ENCODE assay signal across 32 mouse cellular contexts in genomic region chr6:117195270-117195669, GRCm38 (mm10).
"Had no signal": no experiment of that assay in that cellular context is flagged by ENCODE, and none has a peak within 500 bp of the region (broad histone marks: within the 10 kb centered on the region; RNA-seq: fewer than 3 reads in every experiment).

No protein-coding gene starts in this region.

- H3K27ac ChIP-seq: limb, embryonic 10.5 days; limb, embryonic 12.5 days; limb, embryonic 13.5 days; limb, embryonic 15.5 days; liver, embryonic 12.5 days; liver, embryonic 13.5 days; liver, embryonic 14.5 days; liver, embryonic 15.5 days; lung, embryonic 15.5 days; macrophage; midbrain, embryonic 10.5 days; midbrain, embryonic 12.5 days; midbrain, embryonic 13.5 days; midbrain, embryonic 15.5 days; neural tube, embryonic 12.5 days had no signal

- H3K4me1 ChIP-seq: limb, embryonic 10.5 days; limb, embryonic 12.5 days; limb, embryonic 13.5 days; limb, embryonic 15.5 days; liver, embryonic 12.5 days; liver, embryonic 13.5 days; liver, embryonic 15.5 days; megakaryocyte, embryonic 14.5 days; midbrain, embryonic 12.5 days; midbrain, embryonic 13.5 days; midbrain, embryonic 15.5 days; neural tube, embryonic 12.5 days had no signal

- ATAC-seq: liver, embryonic 12.5 days; liver, postnatal 0 days; lung, postnatal 0 days; midbrain, embryonic 13.5 days; midbrain, embryonic 15.5 days; midbrain, embryonic 16.5 days had no signal

- H3K36me3 ChIP-seq: limb, embryonic 10.5 days; limb, embryonic 12.5 days; limb, embryonic 13.5 days; limb, embryonic 15.5 days; liver, embryonic 12.5 days; liver, embryonic 13.5 days; liver, embryonic 15.5 days; lung, embryonic 15.5 days; midbrain, embryonic 10.5 days; midbrain, embryonic 12.5 days; midbrain, embryonic 13.5 days; midbrain, embryonic 15.5 days; neural tube, embryonic 12.5 days had no signal

- DNase-seq: left cerebral cortex, postnatal 4 days; liver; liver, embryonic 13.5 days; liver, postnatal 0 days; lung, adult 18-20 months; lung, adult 2 months; lung, embryonic 14.5 days; lung, postnatal 10 days; lung, postnatal 14 days; lung, postnatal 36 days; lung, postnatal 4 days; midbrain, embryonic 14.5 days had no signal

- H3K27me3 ChIP-seq: limb, embryonic 12.5 days; limb, embryonic 15.5 days; liver, embryonic 12.5 days; liver, embryonic 13.5 days; liver, embryonic 15.5 days; lung, embryonic 15.5 days; megakaryocyte, embryonic 14.5 days; midbrain, embryonic 12.5 days; midbrain, embryonic 13.5 days; midbrain, embryonic 15.5 days; neural tube, embryonic 12.5 days had no signal

- H3K4me3 ChIP-seq: limb, embryonic 10.5 days; limb, embryonic 12.5 days; limb, embryonic 13.5 days; limb, embryonic 15.5 days; liver, embryonic 12.5 days; liver, embryonic 13.5 days; liver, embryonic 15.5 days; lung, embryonic 15.5 days; megakaryocyte, embryonic 14.5 days; midbrain, embryonic 10.5 days; midbrain, embryonic 12.5 days; midbrain, embryonic 13.5 days; midbrain, embryonic 15.5 days; myocyte; neural tube, embryonic 12.5 days had no signal

- H3K9me3 ChIP-seq: limb, embryonic 10.5 days; limb, embryonic 12.5 days; limb, embryonic 13.5 days; limb, embryonic 15.5 days; liver, embryonic 12.5 days; liver, embryonic 13.5 days; liver, embryonic 15.5 days; lung, embryonic 15.5 days; midbrain, embryonic 10.5 days; midbrain, embryonic 12.5 days; midbrain, embryonic 13.5 days; midbrain, embryonic 15.5 days; neural tube, embryonic 12.5 days had no signal

- H3K9ac ChIP-seq: limb, embryonic 12.5 days; limb, embryonic 13.5 days; limb, embryonic 15.5 days; liver, embryonic 12.5 days; liver, embryonic 13.5 days; liver, embryonic 14.5 days; liver, embryonic 15.5 days; liver, postnatal 0 days; lung, embryonic 14.5 days; lung, embryonic 15.5 days; midbrain, embryonic 12.5 days; midbrain, embryonic 13.5 days; midbrain, embryonic 15.5 days; neural tube, embryonic 12.5 days had no signal

- H3K4me2 ChIP-seq: limb, embryonic 12.5 days; limb, embryonic 13.5 days; limb, embryonic 15.5 days; liver, embryonic 11.5 days; liver, embryonic 12.5 days; liver, embryonic 13.5 days; liver, embryonic 15.5 days; lung, embryonic 14.5 days; lung, embryonic 15.5 days; midbrain, embryonic 11.5 days; midbrain, embryonic 12.5 days; midbrain, embryonic 13.5 days; midbrain, embryonic 15.5 days; neural tube, embryonic 12.5 days had no signal
